Mouse (Mus musculus) thymus, adult 18-20 months (tissue): Measurements from ENCODE around the gene Morn4.
"Not testable (repeated sequence)": the region's sequence is repeated elsewhere in the genome, so short reads cannot be mapped to it uniquely, and the experiment has no call there.

Source experiments
- DNase-seq, 2 experiments: peaks; one replicate each; pipeline ENCODE4 v3.0.0; 2022; ENCODE audit warnings: mixed read lengths in 2 of 2

Gene Morn4

GRCm38 (mm10) chr19:42081613-42082012, 4.5 kb downstream of the Morn4 start:
- DNase-seq, result not testable (repeated sequence)

GRCm38 (mm10) chr19:42080469-42080868, 5.7 kb downstream of the Morn4 start:
- no peak for DNase-seq

GRCm38 (mm10) chr19:42079950-42080349, 6.2 kb downstream of the Morn4 start:
- DNase-seq, result no peak

DNA sequence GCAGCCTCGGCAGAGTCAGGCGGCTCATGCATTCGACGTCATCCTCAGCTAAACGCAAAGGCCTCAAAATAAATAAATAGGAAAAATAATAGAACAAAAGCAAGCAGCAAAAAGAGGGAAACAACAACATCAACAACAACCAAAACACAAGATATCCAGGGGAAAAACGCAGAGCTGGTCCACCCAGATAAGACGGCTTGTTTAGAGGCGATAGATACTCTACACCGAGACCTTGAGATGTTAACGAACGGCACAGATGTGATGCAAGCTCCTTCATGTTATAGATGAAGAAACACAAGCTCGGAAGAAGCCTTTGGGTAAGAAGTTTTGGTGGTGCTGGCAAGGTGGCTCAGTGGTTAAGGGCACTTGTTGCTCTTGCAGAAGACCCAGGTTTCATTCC, 7.2 kb downstream of the Morn4 start:
- no peak for DNase-seq

GRCm38 (mm10) chr19:42078566-42078965, 7.6 kb downstream of the Morn4 start:
- no peak for DNase-seq

DNA sequence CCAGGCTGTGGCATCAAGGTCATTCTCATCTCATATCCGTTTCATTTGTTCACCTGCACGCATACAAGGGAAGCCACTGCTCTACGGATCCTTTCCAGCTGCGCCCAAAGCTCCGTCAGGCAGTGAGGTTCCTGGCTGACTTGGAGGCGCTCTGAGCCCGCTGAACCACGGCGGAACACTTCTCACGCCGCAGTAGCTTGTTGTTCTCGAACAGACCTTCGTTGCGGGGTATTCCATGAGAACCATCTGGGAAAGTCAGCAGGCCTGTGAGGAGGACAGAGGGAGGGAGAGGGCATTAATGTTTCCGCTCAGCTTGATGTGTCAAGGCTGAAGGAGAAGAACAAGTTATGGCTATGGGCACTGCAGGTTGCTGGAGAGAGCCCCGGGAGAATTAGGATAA, 10.2 kb downstream of the Morn4 start:
- DNase-seq, result no peak

GRCm38 (mm10) chr19:42075051-42075450, 11.1 kb downstream of the Morn4 start:
- DNase-seq, result no peak

- DNase-seq, result no peak
Observed at GRCm38 (mm10) chr19:42072802-42073201, 13.4 kb downstream of the Morn4 start.

DNA sequence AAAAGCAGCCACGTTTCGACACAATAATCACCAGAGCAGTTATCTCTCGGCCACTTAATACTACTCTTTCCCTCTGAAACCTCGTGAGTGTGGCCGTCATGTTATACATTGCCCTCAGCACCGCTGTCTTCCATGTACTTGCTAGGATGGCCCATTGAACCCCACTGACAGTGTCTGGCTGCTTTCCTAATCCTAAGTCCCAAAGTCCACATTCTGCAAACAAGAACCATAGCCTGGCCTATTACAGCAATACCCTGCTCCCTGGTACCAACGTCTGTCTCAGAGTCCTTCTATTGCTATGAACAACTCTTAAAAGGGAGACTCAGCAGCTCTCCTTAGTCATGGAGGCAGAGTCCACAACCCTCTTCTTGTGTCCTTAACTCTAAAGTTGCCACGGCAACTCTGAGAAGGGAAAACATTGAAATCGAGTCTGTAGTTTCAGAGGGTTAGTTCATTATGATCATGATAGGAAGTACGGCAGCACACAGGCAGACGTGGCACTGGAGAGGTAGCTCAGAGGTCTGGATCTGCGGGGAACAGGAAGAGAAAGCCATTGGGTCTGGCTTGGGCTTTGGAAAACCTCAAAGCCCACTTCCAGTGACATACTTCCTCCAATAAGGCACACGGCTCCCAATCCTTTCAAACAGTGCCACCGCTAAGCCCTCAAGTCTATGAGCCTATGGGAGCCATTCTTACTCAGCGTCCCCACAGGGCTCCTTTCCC, 14.1 kb downstream of the Morn4 start:
- DNase-seq, result no peak

DNA sequence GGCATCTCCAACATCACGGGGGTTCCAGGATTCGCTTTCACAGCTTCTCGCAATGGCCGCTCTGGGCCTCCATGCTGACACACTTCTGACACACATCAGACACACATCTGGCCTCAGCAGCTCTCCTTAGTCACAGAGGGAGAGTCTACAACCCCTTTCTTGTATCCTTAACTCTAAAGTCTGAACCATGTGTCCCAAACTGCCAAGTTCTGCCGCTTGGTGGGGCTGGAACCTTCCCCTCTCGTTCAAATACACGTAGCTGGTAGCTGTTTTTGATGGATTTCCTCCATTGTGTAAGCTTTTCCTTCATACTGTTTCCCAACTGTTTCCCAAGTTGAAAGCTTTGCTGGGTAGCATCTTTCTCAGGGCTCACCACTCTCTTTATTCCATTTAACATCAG, 14.9 kb downstream of the Morn4 start:
- DNase-seq, result no peak

DNA sequence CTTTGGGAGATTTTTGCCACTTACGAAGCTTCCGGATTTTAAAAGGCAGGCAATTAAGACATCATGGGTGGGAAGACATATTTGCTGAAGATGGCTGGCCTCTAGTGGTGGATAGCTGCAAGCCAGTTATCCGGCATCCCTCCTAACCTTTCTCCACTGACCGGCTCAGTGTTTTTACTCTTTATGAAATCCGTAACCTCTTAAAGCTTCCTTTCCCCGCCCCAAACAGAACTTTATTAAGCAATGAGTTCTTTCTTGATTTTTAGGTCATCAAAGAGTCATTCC, 17.0 kb downstream of the Morn4 start:
- no peak for DNase-seq

DNA sequence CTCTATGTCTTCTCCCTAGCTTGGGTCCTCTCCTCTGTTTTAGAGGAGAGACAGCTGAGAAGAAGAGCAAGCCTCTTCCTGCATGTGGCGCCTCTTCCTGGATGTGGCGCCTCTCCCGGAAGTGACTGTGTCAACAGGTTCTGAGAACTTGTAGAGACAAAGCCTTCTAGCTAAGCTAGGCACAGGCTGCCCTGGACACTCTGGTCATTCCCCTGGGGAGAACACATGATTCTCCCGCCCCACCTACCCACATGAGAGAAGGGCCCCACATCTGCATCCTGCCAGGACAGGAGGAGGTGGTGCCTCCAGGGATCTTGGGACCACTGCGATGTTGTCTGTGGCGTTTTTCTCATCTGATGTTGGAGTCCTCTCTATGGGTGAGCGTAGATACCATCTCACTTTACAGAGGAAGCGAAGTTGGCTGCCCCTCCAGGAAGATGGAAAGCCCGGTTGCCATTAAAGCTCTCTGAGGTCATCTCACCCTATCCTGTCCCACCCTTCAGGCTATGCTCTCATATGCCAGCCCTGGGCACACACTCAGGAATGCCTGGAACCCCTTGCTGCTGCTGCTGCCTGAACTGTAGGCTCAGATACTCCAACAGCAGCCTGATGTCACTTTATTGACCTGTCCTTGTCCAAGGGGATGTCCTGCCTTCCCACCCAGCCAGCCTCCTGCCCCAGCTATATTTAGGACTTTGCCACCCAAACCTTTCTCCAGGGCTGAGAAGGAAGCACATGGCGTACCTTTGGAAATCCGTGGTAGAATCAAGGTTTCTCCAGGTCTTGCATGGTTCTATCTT, 17.5 kb downstream of the Morn4 start:
- DNase-seq, result no peak

DNA sequence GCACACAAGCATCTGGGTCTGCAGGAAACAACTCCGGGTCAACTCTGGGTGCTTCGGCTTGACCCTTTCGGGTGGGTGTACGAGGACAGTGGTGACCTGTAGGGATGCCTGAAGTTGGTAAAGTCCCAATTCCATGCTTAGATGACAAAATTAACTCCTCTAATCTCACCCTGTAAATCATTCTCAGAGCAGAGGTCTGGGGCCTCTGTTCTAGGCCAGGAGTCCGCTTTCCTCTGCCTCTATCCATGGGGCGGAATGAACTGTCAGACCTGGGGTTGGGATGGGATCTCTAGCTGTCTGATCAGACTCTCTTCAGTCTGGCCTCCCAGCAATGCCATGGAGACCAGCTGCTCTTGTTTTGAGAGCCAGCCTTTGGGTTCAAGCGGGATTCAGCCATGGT, 24.7 kb downstream of the Morn4 start:
- no peak for DNase-seq

GRCm38 (mm10) chr19:42058426-42058825, 27.7 kb downstream of the Morn4 start:
- no peak for DNase-seq

DNA sequence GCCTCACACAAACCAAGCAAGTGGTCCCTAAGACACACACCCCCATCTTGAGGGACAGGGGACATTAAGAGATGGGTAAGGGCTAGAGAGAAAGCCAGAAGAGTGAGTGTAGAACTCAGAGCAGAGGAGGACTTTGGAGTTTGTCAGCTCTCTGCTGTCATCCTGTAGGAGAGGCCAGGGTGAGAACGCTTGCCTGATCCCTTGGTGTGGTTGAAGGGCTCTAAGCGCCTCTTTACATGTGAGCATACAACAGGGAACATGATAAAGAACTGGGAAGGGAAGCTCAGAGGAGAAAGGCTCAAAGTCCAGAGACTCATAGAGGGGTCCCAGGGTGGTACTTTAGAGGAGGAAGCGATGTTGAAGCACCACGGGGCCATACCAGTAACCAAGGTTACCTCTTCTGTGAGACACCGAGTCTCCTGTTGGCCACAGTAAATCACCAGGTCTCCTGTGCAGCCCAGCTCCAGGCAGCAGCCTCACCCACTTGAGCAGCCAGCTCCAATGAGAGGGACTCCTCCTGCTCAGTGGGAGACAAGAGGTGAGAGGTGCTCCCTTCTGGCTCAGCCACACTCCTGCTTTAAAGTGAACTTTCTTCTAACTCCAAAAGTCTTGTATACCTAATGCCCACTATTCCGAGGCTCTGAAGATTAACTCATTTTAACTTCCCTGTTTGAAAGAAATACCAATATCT, 29.3 kb downstream of the Morn4 start:
- no peak for DNase-seq

- DNase-seq, result no peak
Observed at GRCm38 (mm10) chr19:42055881-42056280, 30.3 kb downstream of the Morn4 start.

- DNase-seq, result no peak
Observed at GRCm38 (mm10) chr19:42054255-42054654, 31.9 kb downstream of the Morn4 start.

- no peak for DNase-seq
Observed at GRCm38 (mm10) chr19:42051948-42052347, 34.2 kb downstream of the Morn4 start, which contains the start of gene 4933411K16Rik. Gene 4933411K16Rik, plus strand, starts transcription at chr19:42052248.

DNA sequence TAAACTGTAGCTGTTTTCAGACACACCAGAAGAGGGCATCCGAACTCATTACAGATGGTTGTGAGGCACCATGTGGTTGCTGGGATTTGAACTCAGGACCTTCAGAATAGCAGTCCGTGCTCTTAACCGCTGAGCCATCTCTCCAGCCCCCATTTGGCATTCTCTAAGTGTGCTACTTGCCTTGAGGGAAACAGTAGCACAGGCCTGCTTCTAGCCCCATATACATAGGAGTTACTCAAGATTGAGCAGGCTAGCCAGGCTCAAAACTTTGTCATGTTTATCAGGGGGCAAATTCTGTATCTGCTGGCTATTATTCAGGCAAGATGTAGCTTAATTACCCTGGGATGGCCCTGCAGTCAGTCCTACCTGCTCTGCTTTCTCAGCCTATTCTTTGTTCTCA, 34.8 kb downstream of the Morn4 start:
- no peak for DNase-seq

- DNase-seq, result no peak
Observed at GRCm38 (mm10) chr19:42050251-42050650, 35.9 kb downstream of the Morn4 start.

DNA sequence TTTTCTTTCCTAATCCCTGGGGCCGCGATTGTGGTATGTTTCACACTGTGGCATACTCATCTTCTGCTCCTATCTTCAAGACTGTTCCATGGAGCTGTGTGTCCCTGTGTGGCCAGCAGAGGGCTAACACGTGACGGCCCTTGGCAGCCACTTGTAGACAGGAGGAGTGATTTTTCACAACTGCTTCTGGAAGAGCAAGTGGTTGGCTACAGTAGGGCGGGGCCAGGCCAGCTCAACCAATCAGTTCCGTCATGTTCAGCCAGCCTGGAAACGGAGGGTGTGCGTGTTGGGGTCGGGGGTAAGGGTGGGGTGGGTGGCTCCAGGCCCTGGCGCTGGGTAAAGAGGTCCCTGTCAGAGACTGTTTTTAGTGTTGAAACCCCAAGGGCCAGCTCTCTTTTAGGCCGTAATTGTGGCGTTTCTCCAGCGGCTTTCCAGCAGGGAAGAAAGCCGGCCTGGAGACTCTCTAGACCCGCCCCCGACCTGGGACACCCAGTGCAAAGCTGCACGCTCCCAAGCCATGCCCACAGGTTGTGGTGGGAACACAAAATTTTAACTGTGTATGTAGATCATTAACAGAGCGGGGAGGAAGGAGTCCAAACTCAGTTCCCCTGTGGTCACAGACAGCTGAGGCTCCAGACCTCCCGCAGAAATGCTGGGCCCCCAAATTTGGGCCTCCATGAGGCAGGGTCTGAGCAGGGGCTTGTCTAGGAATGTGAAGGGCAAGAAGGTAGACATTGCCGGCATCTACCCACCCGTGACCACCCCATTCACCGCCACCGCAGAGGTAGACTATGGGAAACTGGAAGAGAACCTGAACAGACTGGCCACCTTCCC, 40.7 kb downstream of the Morn4 start, which contains the start of gene Hoga1:
Gene Hoga1, plus strand, starts transcription at position 342 of the 834 bp plus-strand sequence.
- peak; percentile 21 to 33 for DNase-seq

DNA sequence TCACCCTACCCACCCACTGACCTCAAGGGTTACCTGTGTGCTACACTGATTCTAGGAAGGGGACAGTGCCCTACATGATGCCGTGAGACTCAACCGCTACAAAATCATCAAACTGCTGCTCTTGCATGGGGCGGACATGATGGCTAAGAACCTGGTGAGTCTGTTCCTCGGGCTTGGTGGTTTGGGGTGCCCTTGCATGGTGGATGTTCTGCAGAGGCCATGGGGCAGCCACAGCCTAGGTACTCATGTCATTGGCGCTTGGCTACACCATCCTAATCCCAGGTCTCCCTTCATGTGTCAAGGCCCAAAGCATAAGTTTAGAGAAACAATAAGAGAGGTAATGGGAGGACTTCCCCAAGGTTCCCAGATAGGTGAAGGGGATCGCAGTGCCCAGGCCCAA, 42.2 kb downstream of the Morn4 start:
- DNase-seq, result no peak

DNA sequence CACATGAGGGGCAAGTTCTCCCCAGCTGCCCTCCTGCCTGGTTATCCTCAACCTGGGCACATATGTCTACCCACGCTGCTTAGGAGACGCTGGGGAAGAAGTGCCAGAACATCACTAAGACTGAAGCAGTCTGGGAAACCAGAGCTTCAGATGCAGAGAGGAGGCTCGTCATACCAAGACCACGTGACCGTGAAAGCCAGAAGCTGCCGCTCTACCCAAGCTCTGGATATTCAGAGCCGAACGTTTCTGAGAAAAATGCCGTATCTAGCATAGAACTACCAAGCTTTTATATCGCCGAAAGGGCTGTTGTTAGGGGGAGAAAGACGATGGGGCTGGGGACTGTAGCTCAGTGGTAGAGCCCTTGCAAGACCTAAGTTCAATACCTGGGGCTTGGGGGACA, 47.8 kb downstream of the Morn4 start:
- no peak for DNase-seq
